Mouse (Mus musculus) frontal cortex, adult (tissue): ENCODE data around the gene Bbip1.
A peak's percentile ranks its signal among the peaks of the same experiment; 100 is the strongest.
"Not testable (repeated sequence)": the region's sequence is repeated elsewhere in the genome, so short reads cannot be mapped to it uniquely, and the experiment has no call there.

Source experiments
- ATAC-seq: cut with Nextera tagmentation; 2 replicates; pipeline ENCODE4 v1.9.2; 2017; ENCODE audit warnings: mild to moderate bottlenecking, moderate library complexity, mixed read lengths; ENCODE audit not compliant: low TSS enrichment

Gene Bbip1

DNA sequence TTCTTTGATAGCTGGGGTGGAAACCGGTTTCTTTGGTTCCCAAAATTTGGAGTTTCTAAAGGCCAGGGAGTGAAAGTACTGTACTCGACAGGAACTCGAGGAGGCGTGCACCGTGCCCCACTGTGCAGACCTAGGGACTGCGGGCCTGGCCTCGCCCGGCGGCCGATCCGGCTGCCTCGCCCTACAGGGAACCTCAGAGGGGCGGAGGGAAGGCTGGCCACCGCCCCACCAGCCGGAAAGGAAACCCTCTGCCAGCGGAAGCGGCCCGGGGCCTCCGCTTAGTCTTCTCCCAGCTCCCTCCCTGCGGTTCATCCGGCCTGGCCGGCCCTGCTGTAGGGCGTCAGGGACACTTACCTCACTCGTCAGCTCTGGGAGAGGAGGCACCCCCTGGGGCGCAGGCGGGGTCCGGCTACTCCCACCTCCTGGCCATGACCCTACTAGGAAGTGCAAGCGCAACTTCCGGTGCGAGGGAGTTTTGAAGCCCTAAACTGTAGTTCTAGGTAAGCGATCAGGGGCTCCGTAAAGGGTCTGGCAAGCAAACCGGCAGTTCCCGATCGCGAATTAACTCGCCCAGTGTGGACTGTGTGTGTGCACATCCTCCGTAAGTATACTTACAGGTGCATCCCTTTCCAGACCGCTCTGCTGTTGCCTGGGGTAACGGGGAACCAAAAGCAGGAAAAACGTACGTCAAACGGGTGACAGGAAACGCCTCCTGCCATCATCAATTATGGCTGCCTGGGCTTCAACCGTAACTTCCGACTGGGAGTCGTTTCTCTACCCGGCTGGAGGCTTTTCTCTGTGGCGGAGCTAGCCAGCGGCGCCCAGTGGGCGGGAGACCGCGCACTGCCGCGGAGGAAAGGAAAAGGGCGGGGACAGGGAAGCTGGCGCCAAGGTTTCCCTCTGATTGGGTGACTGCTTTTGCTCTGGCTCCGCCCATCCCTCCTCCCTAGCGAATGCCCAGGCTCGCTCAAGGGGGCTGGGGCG lies at the start of gene Bbip1, which contains the start of gene Shoc2:
TSS of gene Bbip1 (minus strand) at position 826 of the 984 bp plus-strand sequence.
TSS of gene Shoc2 (plus strand) at position 505 of the 984 bp plus-strand sequence.
- peak; percentile 91 for ATAC-seq

DNA sequence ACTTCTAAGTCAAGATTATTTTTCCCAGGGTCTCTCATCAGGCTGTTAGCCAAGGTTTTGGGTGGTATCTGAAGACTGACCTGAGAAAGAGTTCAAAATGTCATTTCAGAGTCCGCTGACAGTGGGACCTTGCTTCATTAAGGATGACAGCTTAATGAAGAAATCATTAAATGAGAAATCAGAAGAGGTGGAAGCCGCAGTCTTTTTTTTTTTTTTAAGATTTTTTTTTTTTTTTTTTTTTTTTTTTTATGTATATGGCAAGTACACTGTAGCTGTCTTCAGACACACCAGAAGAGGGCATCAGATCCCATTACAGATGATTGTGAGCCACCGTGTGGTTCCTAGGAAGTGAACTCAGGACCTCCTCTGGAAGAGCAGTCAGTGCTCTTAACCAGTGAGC lies 49.4 kb upstream of the Bbip1 start:
- ATAC-seq = no peak

DNA sequence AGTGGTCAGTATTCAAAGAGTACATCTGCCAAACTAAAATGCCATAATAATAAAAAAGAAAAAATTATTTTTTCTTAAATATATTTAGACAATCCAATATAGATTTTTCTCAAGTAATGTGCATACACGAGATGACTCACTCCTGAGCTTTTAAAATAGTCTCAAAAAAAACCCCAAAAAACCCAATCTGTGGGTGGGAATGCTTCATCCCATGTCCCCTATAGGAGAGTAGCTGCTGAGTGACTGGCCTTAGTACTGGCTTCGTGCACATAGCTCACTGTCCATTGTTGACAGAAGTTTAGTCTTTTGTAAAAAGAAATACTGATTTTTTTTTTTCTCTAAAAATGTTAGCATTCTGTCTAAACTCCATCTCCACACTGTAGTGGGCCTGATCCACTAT lies 46.1 kb upstream of the Bbip1 start:
- ATAC-seq = peak; percentile 90

DNA sequence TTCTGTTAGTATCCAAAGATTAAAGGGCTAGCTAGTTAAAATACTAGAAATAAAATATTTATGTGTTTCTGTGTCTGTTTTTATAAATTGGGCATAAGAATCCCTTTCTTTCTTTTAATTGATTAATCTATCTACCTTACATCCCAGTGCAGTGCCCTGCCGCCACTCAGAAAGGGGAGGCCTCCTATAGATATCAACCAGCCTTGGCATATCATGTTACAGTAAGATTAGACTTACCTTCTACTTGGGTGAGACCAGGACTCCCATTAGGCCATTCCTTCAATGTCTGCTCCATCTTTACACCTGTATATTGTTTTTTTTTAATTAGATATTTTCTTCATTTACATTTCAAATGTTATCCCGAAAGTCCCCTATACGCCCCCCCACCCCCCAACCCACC lies 40.2 kb upstream of the Bbip1 start:
- ATAC-seq = no peak

DNA sequence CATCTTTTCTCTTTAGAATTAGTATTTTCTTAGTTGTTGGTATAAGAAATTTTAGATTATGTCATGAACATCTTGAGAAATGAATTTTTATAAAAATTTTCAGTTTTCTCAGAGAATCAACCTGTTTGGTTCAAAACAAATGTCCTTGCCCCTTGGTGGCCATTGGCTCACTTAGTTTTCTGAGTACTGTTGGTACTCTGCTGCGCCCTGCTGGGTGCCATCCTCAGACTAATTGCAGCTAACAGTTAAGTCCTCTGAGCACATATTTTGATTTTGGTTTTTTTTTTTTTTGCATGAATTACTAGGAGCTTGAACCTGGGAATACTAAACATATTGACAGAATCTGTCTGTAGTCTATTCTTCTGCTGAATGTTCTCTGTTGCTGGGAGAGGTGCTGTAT lies 38.9 kb upstream of the Bbip1 start:
- no peak for ATAC-seq

DNA sequence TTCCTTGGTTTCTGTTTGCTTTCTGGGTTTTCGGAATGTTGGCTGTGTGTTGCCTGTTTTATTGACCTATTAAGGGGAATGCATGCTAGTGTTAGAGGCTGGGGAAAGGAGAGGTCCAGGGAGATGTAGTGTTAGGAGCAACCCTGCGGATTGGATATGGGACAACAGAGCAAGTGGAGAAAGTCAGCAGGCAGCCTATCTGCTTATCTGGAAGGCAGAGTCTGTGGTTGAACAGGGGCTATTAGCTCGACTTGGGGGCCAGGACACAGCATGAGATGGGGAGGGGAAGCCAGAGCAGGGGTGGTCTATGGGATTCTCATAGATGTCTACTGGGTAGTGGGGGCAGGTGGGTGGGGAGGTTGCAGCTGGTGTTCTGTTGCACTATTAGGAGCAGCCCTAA lies 37.6 kb upstream of the Bbip1 start:
- no peak for ATAC-seq

DNA sequence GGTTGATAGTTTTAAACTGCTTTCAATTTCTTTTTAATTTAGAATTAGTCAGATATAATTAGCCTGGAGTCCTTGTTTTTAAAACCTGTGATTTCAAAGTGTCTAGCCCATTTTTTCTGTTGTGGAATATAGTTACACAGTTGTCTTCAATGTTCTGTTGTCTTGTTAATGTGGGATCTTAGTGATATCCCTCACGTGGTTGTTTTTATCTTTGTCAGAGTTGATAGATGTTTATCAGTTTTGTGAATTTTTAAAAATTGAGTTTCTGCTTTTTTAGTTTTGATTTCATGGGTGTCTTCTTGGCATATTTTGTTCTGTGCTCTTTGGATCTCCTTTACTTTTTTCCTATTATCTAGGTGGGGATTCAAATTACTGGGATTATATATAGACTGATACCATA lies 29.2 kb upstream of the Bbip1 start:
- ATAC-seq = no peak

DNA sequence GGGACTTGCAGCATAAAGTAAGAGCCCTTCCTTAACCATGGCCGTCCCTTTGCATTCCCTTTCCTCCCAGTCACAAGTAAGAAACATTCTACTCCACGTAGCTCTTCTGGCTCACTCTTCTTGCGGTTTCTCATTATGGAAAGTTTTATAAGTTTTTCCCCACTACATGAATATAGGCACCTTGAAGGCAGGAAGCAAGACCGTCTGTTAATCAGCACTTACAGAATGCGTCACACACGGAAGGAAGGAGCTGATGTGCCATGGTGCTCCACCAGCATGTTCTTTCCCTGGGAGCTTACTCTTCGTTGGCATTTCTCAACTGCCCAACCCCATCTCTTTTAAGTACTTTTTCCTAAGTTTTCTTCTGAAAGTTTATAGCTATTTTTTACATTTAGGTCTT lies 27.5 kb upstream of the Bbip1 start:
- no peak for ATAC-seq

DNA sequence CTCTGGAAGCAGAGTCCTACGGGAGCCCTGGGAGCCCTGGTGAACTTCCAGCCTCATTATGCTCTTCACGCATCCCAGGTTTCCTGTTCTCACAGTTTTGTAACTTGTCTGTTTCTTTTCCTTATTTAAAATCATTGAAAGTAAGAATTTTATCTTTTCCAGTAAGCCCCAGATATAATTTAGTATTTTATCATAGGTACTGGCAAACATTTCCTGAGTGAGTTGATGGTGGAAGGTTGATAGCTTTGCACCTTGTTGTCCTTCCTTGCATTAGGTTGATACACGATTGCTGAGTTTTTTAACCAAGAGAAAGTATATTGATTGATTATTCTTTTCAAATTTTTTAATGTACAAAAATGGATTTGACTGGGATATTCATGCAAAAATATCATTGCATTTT lies 24.8 kb upstream of the Bbip1 start:
- ATAC-seq = no peak

DNA sequence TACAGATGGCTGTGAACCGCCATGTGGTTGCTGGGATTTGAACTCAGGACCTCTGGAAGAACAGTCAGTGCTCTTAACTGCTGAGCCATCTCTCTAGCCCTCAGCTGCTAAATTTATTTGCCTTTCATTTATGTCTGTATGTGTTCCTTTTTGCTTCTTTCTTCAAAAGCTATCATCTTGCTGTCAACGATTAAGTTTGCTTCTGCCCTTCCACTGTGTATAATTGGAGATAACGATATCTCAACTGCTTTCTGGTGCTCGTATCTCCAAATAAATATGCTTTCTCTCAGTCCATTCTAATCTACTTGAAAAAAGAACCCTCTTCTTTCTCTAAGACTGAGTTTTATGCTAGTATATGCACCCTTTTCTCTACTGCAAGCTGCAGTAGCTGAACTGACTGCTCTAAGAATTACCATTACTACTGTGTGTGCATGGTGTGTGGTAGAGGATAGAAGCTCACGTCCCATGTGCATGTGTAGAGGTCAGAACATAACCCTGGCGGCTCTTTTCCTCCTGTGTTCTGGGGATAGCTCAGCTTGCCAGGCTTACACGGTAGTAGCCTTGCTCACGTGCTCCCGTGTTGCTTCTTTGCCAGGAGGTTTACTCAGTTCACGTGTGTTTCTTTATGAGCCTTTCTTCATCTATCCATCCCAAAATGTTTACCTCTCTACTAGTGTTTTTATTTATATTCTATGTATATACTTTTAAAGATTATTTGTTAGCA lies 20.6 kb upstream of the Bbip1 start:
- ATAC-seq = no peak

DNA sequence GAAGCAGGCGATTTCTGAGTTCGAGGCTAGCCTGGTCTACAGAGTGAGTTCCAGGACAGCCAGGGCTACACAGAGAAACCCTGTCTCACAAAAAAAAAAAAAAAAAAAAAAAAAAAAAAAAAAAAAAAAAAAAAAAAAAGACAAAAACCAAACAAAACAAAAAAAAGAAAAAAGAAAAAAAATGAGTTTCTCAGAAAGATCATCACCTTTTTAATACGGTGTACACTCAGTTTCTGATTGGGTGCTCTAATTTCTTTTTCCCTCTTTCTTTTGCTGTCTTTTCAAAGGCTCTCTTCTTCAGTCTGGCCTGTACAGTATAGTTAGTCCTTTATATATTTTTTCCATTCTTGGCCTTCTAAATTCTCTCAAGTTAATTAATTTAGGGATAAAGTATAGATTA lies 19.9 kb upstream of the Bbip1 start:
- ATAC-seq = not testable (repeated sequence)

DNA sequence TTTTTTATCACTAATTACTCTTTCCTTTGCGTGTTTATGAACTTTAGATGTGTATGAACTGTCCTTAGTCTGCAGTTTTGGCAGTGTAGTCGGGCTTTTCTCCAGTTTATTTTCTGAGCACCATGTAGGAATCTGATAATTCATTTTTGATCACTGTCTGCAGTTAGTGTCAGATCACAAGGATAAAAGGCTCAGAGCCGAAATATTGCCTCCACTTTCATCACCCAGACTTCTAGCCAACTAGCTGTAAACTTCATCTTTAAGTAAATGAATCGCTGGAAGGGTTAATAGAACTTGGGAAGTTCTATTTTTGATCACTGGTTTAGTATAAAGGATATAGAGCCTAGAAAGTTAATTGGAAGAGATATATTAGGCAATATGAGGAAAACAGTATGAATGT lies 18.1 kb upstream of the Bbip1 start:
- ATAC-seq = no peak

DNA sequence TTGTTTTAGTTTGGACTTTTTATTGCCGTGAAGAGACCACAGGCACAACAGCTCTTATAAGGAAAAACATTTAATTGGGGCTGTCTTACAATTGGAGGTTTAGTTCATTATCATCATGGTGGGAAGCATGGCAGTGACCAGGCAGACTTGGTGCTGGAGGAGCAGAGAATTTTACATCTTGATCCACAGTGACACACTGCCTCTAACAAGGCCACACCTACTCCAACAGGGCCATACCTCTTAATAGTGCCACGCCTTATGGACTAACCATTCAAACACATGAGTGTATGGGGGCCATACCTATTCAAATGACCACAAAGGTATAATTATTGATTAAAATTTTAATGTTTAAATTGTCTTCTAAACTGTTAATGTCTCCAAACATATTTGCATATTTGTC lies 13.1 kb upstream of the Bbip1 start:
- ATAC-seq = no peak

DNA sequence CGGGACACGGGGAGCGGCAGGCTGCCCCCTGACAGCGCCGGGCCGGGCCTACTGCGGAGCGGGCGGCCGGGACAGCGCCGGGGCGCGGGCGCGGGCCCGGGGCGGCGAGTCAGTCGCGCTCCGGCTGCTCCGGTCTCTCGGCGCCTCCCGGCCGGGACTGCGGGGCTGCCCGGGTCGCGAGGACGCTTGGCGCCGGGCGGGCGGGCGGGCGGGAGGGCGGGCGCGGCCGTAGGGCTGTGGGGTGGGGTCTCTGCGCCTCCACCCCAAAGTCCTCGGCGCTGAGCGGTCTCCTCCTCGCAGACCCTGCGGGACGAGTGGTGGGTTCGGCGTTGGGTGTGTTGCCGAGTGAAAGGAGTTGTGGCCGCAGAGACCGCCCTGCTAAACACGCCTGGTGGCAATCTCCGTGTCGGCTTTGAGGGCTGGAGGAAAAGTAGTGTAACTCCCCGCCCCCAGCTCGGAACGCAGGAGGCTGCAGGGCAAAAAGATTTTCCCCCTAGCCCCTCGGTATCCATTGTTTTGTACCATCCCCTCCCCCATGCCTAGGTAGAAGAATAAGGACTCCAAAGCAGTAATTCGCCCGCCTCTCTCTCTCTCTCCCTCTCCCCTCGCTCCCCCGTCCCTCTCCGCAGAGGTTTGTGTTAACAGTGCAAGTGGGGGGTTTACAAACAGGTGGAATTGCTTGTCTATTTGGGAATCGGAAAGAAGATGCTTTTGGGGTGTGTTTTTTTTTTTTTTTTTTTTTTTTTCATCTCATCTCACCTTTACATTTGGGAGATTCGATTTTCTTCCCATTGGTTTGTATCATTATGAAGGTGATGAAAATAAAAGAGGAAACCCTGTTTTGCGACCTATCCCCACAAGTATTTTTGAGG lies 980 bp upstream of the Bbip1 start:
- ATAC-seq = no peak

DNA sequence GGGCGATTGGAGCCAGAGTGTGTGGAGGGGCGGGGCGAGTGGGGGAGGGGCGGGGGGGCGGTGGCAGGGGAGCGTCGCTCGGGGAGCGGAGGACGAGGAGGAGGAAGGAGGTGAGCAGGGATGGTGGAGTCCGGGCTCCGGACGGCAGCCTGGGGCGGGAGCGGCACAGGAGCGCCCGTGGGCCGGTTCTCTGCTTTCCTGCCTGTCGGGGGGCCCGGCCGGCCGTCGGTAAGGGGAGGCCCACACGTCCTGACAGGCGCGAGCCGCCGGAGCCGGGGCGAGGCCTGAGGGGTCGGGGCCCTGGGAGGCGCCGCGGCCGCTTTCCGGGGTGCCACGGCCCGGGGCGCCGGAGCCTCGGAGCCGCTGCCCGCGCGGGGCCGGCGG lies 351 bp upstream of the Bbip1 start:
- ATAC-seq = no peak; the same call in 1 of the 2 replicates

DNA sequence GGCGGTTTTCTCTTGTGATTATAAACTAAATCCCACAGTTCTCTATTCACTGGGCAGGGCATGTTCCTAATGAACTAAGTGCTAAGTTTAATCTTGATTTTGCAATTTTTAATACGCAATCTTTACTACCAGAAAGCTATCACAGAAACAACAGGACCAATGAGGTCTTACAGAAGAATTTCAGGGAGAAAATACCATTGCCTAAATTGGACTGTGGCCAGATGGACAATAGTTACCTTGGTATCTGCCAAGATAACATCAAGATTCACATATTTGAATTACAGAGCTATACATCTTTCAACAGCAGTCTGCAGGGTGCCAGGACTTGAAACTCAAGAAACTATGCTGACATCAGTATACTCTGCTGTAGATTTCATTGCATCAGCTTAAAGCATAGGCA lies 2.1 kb downstream of the Bbip1 start:
- ATAC-seq = no peak

DNA sequence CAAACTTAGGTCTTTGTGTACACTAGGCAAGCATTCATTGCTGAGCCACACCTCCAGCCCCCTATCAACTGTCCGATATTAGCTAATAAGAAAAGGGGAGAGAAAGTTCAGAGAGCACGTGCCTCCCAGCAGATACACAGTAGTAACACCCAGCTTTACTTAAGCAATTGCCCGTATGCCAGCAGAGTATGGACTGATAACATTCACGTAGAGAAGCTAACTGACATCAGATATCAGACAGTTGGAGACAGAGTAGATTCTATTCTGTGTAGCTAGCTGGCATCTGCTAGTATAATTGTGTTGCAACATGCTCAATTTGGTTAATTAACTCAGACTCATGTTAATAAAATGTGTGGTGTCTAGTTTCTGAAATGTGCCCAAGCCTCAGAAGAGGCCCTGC lies 3.3 kb downstream of the Bbip1 start:
- ATAC-seq = no peak

DNA sequence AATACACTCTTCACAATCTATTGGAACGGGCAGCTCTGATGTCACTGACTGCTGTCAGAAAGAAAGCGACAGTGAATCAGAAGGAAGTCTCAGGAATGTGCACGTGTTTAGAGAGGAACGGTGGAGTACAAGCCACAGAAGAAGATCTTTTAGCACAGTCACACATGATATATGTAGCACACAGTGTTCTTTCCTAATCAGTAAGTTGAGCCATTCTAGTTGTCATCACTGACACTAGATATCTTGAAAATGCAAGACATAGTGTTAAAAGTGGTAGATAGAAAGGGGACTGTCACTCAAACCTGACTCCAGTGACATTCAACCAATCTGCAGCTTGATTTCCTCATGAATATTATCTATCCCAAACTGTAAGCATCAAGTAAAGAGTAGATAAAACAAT lies 5.0 kb downstream of the Bbip1 start:
- no peak for ATAC-seq

DNA sequence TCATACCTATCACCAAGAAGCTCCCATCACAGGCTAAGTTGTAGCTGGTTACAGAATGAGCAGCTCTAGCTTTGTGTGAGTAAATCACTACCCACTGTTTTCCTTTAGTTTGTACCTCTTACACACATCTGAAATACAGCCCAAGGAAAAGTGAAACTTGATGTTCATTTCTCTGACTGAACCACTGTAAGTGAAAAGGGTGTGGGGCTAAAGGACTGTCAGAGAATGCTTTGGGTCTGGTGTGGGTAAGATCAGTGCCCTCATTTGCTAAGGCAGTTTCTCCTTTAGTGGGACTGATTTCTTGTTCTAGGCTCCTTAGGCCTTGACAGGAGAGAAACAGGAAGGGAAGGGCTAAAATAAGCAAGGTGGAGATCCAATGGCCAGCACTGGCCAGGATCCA lies 10.4 kb downstream of the Bbip1 start:
- no peak for ATAC-seq

DNA sequence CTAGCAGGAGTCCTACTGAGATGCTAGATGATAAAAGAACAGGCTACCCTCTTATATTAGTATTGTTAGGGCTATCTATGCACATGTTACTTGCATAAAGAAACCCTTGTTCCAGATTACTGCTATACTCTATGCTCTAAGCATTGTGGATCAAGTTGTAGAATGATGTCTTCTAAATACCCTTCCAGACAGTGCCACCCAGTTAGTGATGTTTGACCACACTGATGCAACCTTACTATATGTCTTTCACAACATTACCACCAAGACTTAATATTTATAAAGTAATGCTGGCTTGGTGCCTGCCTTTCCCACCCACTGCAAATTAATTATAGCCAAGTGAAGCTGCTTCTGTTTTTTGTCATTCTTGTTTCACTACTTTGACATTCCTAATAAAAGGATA lies 11.4 kb downstream of the Bbip1 start:
- ATAC-seq = no peak; the same call in 1 of the 2 replicates

DNA sequence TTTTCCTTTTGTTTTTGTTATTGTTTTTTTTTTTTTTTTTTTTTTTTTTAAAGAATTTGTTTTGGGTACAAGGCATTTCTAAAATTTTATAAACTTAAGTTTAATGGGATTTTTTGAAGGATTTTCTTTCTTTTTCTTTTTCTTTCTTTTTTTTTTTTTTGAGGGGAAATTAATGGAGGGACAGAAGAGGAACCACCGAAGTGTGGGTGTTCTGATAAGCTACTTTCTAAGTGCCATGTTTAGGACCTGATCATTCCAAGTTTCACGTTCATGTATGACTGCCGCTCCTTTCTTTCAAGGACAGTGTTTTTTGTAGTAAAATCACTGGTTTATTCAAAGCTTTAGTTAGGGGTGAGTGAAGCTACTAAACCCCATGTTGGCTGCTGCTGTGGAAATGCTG lies 15.2 kb downstream of the Bbip1 start:
- no peak for ATAC-seq

DNA sequence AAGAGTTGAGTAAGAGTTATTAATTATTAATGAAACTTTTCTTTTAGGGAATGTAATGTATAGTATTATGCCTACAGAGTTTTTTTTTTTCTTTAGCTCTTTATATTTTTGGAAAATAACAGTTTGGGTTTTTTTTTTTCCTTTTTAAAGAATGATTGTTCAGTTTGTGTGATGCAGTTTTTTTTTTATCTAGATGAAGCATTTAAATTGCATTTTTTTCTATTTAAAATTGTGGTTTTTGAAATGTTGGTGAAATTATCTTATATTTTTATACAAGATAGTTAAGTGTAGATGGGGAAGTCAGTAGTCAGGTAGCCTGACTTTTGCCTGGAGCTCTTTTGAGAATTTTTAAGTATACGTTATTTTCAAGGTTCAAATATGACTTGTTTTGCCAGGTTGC lies 17.7 kb downstream of the Bbip1 start:
- ATAC-seq = no peak
